Mouse (Mus musculus) liver, adult 2 months (tissue): Measurements from ENCODE around the gene Amn1. TPM values are rescaled to one million over a fixed set of nuclear protein-coding genes. Genes with fewer than 3 reads are reported as not detected.
"Not testable (repeated sequence)": the region's sequence is repeated elsewhere in the genome, so short reads cannot be mapped to it uniquely, and the experiment has no call there.

Source experiments
- DNase-seq: peaks from one replicate; pipeline ENCODE4 v3.0.0-alpha.2; 2011; ENCODE audit warnings: low read depth, low spot score; ENCODE audit errors: extremely low read depth
- H3K27ac ChIP-seq: fragments of 200-500 bp; replicated peaks from 2 replicates; pipeline ENCODE4 v1.5.1; 2012; ENCODE audit warnings: low read depth, mild to moderate bottlenecking, control low read depth, inconsistent platforms, low read length; ENCODE audit not compliant: insufficient read depth
- H3K27me3 ChIP-seq: fragments of 200-500 bp; 2 replicates; pipeline ENCODE4 v1.6.1; 2012; ENCODE audit warnings: mild to moderate bottlenecking, moderate library complexity, low read length, inconsistent platforms; ENCODE audit not compliant: control insufficient read depth, insufficient read depth
- H3K36me3 ChIP-seq: fragments of 200-500 bp; 2 replicates; pipeline ENCODE4 v1.6.1; 2012; ENCODE audit warnings: low read length, inconsistent platforms; ENCODE audit not compliant: control insufficient read depth, insufficient read depth
- H3K4me1 ChIP-seq: fragments of 200-500 bp; 2 replicates; pipeline ENCODE4 v1.6.1; 2011; ENCODE audit warnings: low read length; ENCODE audit not compliant: control insufficient read depth, insufficient read depth
- H3K4me3 ChIP-seq: fragments of 200-500 bp; 2 replicates; pipeline ENCODE4 v1.5.1; 2011; ENCODE audit warnings: low read depth, mild to moderate bottlenecking, control low read depth, low read length, moderate library complexity; ENCODE audit not compliant: insufficient read depth
- H3K79me2 ChIP-seq: fragments of 200-500 bp; 2 replicates; pipeline ENCODE4 v1.6.1; 2012; ENCODE audit warnings: inconsistent platforms, mild to moderate bottlenecking, low read length, moderate library complexity; ENCODE audit not compliant: control insufficient read depth, insufficient read depth
- H3K9ac ChIP-seq: fragments of 200-500 bp; 2 replicates; pipeline ENCODE4 v1.6.1; 2012; ENCODE audit warnings: low read depth, mild to moderate bottlenecking, control low read depth, inconsistent platforms, low read length
- CTCF ChIP-seq: fragments of 200-500 bp; IDR thresholded peaks from 2 replicates; pipeline ENCODE4 v1.5.1; 2011; ENCODE audit warnings: low read depth, low read length, control low read depth
- POLR2A ChIP-seq: fragments of 200-500 bp; IDR thresholded peaks from 2 replicates; pipeline ENCODE4 v1.6.1; 2011; ENCODE audit warnings: low read length, control low read depth; ENCODE audit not compliant: insufficient read depth; ENCODE audit errors: extremely low read depth
- WGBS: fragments of 180-500 bp; shearing (Covaris S2); methylation state at CpG from one replicate; pipeline ENCODE4 v1.1.7; 2018; 5-methylcytosine and 5-hydroxymethylcytosine counted together
- polyA plus RNA-seq: library from polyadenylated mRNA; depleted of rRNA; stranded (reverse); fragments of >200 nt; gene quantifications from 2 replicates; pipeline ENCODE4 v1.2.3, GENCODE M21; 2012
- total RNA-seq: library from RNA; depleted of rRNA; stranded (reverse); fragments of >200 nt; gene quantifications from 2 replicates; pipeline ENCODE4 v1.2.3, GENCODE M21; 2014

Gene Amn1
- total and polyA plus RNA-seq, 2 experiments, result 4.2 to 12.2 TPM

DNA sequence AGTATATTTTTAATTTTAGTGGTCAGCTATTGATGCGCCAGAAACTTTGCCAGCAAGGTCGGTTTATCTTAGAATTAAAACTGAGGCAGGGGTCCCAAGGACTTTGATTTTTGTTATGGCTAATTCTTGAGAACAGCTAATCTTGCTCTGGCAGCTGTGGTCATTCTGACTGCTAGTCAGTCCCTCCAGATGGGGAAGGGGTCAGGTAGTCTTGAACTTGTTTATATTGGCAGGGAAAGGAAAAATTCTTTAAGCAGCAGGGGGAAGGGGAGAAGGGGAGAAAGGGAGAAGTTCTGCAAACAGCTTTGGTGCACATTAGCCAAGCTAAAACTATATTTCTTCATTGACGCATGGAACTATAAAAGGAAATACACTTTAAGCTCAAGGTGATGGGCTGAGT is 8.6 kb upstream of the Amn1 start:
- 80% methylated on average over 3 of the region's 3 CpGs for WGBS
- Histone ChIP-seq H3K4me3 (no peak overlapping the region), H3K36me3 (no peaks in the 10 kb centered on the region), H3K4me1 (peaks cover 2% of the 10 kb centered on the region; the same call in 1 of the 2 replicates), H3K9ac (no peak overlapping the region), H3K79me2 (no peaks in the 10 kb centered on the region), H3K27ac (no peak overlapping the region), H3K27me3 (no peaks in the 10 kb centered on the region)
- DNase-seq, result no peak
- no peak for TF ChIP-seq CTCF
- TF ChIP-seq POLR2A, result no peak

DNA sequence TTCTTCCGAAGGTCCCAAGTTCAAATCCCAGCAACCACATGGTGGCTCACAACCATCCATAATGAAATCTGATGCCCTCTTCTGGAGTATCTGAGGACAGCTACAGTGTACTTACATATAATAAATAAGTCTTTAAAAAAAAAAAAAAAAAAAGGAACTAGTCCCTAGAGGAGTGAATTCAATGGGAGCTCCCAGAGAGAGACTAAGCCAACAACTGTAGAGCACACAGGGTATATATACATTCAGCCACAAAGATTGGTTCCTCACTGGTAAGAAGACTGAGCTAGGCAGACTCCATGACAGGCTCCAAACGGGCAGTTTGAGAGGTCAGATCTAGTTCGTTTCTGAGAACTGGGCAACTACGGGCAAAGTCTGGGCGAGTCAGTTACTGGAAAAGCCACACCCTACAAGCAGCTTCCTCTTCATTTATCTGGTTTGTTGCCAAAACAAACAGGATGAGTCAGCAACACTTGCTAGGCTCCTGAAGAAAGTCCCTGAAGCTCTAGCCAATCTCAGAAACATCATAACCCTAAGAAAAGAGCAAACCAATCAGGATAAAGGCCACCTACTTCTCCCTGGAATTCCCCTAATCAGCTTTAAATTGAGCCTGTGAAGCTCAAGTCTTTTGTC is 4.9 kb upstream of the Amn1 start:
- H3K4me3 ChIP-seq, result no peak overlapping the region
- no peak overlapping the region for H3K9ac ChIP-seq
- H3K27me3 ChIP-seq, result no peaks in the 10 kb centered on the region
- no peaks in the 10 kb centered on the region for H3K79me2 ChIP-seq
- no peaks in the 10 kb centered on the region for H3K36me3 ChIP-seq
- peak overlapping the region; percentile 83 for H3K27ac ChIP-seq
- TF ChIP-seq CTCF, result no peak
- no peak for TF ChIP-seq POLR2A
- H3K4me1 ChIP-seq, result peaks cover 7% of the 10 kb centered on the region; the same call in 1 of the 2 replicates
- DNase-seq, result peak; percentile 96
- 19% methylated on average over 5 of the region's 5 CpGs for WGBS

DNA sequence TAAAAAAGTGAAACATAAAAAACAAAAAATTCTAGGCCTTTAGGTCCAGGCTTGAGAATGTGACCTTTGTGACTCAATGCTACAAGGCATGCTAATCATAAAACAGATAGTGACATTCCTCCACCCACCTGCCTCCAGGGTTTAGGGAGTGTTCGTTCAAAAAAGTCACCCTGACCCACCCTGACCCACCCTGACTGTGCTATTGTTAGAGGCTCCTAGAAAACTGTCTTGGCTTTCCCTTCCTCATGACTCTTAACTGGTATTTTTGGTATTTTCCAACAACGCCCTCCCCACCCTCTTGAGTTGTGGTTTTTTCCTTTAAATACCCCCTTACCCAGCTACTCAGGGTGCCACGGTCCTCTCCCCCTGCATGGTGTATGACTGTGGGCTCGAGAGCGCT is 3.4 kb upstream of the Amn1 start:
- H3K9ac ChIP-seq, H3K36me3 ChIP-seq, H3K79me2 ChIP-seq, H3K4me3 ChIP-seq, H3K27me3 ChIP-seq, DNase-seq: not testable (repeated sequence)
- Histone ChIP-seq H3K27ac (peak overlapping the region; percentile 46; the same call in 1 of the 2 replicates), H3K4me1 (peaks cover 13% of the 10 kb centered on the region)
- WGBS, result 92% methylated on average over 5 of the region's 5 CpGs

DNA sequence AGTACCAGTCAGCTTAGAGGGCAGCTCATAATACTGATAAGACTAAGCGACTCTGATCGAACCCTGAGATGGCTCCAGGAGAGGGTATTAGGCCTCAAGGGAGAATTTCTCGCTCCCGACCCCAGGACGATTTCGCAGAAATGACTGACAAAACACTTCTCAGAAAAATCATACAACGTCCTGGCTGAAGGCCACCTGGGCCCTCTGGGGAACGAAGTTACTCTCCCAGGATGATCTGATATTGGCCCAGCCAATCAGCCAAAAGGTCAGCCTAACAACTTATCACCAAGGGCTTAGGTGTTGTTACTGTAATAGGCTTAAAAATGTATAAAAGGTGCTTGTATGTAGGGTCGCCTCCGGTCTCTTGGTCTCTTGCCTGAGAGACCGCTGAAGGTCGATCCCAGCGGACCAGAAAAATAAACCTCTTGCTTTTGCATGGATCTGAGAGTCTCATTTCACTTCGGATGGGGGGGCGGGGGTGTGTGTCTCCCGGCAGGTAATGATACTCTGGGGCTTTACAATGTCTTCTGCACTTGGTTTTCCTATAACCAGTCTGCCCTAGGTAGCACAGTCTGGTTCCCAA is 919 bp upstream of the Amn1 start:
- H3K9ac ChIP-seq, result no peak overlapping the region
- no peaks in the 10 kb centered on the region for H3K27me3 ChIP-seq
- 40% methylated on average over 16 of the region's 16 CpGs for WGBS
- H3K36me3 ChIP-seq, result no peaks in the 10 kb centered on the region; the same call in 1 of the 2 replicates
- TF ChIP-seq CTCF, result no peak
- peak; percentile 70; the same call in 1 of the 2 replicates for TF ChIP-seq POLR2A
- DNase-seq, result peak; percentile 89
- peaks cover 21% of the 10 kb centered on the region for H3K4me1 ChIP-seq
- H3K79me2 ChIP-seq, result peaks cover 3% of the 10 kb centered on the region; the same call in 1 of the 2 replicates
- H3K4me3 ChIP-seq, result no peak overlapping the region
- peak overlapping the region; percentile 84 for H3K27ac ChIP-seq

DNA sequence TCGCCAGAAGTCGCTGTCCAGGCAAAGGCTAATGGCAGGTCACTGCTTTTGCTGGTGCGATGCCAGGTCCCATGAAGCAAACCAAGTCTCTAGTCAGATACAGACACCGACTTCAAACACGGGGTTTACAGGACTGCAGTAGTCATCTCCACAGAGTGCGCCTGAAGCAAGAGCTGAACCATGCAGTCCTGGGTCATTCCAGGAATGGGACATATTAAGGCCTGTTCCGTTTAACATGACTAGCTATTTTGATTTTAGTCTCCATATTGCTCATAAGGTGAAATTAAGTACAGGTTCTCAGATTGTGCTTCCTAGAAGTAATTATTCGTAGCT is 379 bp upstream of the Amn1 start:
- Histone ChIP-seq H3K36me3 (peaks cover 2% of the 10 kb centered on the region; the same call in 1 of the 2 replicates), H3K4me3 (peak overlapping the region; percentile 1; the same call in 1 of the 2 replicates), H3K27me3 (no peaks in the 10 kb centered on the region), H3K9ac (peak overlapping the region; percentile 29), H3K4me1 (peaks cover 21% of the 10 kb centered on the region), H3K27ac (peak overlapping the region; percentile 84), H3K79me2 (peaks cover 3% of the 10 kb centered on the region; the same call in 1 of the 2 replicates)
- WGBS, result 22% methylated on average over 8 of the region's 8 CpGs
- DNase-seq, result no peak
- TF ChIP-seq CTCF (no peak), POLR2A (no peak)

DNA sequence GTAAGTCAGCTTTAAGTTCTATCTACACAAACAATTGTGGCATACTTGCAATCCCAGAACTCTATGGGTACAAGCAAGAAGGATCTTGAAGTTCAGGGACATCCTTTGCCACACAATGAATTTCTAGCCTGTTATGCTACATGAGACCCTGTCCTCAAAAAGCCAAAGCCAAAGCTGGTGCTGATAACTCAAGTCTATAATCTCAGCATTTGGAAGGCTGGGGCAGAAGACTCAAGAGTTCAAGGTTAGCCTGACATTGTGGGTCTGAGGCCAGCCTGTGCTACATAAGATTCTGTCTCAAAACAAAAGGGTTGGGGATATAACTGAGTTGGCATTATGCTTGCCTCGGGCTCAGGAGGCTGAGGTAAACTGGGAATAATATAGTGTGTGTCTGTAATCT is 1.1 kb downstream of the Amn1 start:
- 53% methylated on average over 1 of the region's 1 CpGs for WGBS
- Histone ChIP-seq H3K9ac (peak overlapping the region; percentile 31; the same call in 1 of the 2 replicates), H3K4me1 (peaks cover 18% of the 10 kb centered on the region), H3K4me3 (peak overlapping the region; percentile 66), H3K79me2 (peaks cover 3% of the 10 kb centered on the region; the same call in 1 of the 2 replicates), H3K27ac (peak overlapping the region; percentile 85), H3K27me3 (no peaks in the 10 kb centered on the region), H3K36me3 (peaks cover 14% of the 10 kb centered on the region)
- DNase-seq, result peak; percentile 53
- TF ChIP-seq POLR2A (no peak), CTCF (no peak)
